Mouse (Mus musculus) spleen, postnatal 36 days (tissue): Measurements from ENCODE around the gene Cyp21a1.
"Not testable (repeated sequence)": the region's sequence is repeated elsewhere in the genome, so short reads cannot be mapped to it uniquely, and the experiment has no call there.

Source experiments
- DNase-seq, 2 experiments: peaks; one replicate each; pipeline ENCODE4 v3.0.0; 2022; ENCODE audit warnings: low spot score in 2 of 2, mixed read lengths in 1 of 2

Gene Cyp21a1

GRCm38 (mm10) chr17:34804301-34804700, at the start of gene Cyp21a1:
Gene Cyp21a1, minus strand, starts transcription at chr17:34804561.
- DNase-seq: not testable (repeated sequence)

GRCm38 (mm10) chr17:34853511-34853910, 49.1 kb upstream of the Cyp21a1 start:
- DNase-seq: no peak

DNA sequence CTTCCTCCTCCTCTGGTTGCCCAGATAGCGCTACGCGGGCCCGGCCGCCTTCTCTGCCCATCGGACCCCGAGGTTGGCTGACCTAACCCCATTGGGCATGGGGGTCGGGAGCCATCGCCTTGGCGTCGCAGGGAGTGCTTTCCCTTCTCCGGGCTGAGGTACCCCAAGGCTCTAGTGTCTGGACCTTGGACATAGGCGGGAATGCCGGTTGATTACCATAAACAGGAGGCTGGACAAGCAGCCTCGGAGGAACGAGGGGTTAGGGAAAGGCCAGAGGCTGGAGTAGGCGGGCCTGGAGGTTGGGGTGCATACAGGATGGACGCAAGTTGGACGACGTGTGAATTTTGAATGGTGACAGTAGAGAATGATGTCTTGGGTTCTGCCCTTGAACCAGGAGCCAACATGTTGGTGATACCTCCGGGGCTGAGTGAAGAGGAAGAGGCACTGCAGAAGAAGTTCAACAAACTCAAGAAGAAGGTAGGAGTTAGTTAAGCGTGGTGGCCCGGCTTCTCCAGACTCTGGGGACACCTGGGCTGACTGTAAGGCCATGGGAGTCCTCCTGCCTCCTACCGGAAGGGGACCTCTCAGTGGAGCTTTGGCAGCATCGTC, 46.3 kb upstream of the Cyp21a1 start:
- no peak for DNase-seq

GRCm38 (mm10) chr17:34849722-34850516, 45.6 kb upstream of the Cyp21a1 start, which contains the start of the genes Skiv2l and Nelfe:
Gene Skiv2l, minus strand, starts transcription at chr17:34850210.
Gene Nelfe, plus strand, starts transcription at chr17:34850391.
- peak; percentile 97 to 98 for DNase-seq

GRCm38 (mm10) chr17:34847615-34848014, 43.3 kb upstream of the Cyp21a1 start:
- no peak for DNase-seq

GRCm38 (mm10) chr17:34847192-34847591, 42.8 kb upstream of the Cyp21a1 start:
- no peak for DNase-seq

DNA sequence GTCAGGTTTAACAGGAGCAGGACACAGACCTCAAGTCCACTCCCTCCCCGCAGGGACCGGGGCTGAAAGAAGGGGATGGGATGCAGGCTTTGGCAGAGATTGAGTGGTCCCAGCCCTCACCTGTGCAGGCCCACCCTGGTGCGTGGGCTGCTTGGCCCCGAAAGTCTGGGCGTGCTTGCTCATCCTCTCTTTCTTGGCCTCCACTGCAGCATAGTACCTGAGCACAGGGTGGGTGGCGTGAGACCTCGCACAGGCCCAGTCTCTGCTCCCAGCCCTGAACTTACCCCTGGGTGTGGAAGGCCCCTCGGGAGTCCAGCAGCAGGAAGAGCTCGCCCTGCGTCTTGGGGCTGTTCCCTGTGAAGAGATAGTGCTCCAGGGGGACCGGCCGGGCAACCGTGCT, 40.5 kb upstream of the Cyp21a1 start:
- no peak for DNase-seq

DNA sequence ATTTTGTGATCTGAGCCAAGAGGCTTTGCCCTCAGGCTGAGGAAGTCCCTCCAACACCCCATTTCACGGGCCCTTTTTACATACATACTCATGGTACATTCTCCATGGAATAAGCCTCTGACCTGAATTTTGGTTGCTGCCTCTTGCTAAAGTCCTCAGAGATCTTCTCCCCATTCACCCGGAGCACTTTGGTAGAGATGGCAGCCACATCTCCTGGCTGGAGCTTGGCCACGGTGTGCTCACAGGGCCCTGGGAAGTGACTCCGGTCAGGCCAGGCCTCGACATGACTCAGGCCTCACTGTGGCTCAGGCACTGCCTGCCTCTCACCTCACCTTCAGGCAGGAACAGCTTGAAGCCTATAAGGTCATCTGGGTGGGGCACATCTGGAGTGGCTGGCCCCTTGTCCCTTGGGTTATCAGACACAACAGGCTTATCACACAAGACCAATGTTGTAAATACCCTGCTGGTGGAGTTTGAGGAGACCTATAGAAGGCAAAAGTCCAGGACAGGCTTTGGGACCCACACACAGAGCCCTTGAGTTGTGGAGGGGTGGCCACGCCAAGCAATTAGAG, 36.5 kb upstream of the Cyp21a1 start:
- DNase-seq: no peak

- DNase-seq: no peak
Measured at GRCm38 (mm10) chr17:34838785-34839184, 34.4 kb upstream of the Cyp21a1 start.

DNA sequence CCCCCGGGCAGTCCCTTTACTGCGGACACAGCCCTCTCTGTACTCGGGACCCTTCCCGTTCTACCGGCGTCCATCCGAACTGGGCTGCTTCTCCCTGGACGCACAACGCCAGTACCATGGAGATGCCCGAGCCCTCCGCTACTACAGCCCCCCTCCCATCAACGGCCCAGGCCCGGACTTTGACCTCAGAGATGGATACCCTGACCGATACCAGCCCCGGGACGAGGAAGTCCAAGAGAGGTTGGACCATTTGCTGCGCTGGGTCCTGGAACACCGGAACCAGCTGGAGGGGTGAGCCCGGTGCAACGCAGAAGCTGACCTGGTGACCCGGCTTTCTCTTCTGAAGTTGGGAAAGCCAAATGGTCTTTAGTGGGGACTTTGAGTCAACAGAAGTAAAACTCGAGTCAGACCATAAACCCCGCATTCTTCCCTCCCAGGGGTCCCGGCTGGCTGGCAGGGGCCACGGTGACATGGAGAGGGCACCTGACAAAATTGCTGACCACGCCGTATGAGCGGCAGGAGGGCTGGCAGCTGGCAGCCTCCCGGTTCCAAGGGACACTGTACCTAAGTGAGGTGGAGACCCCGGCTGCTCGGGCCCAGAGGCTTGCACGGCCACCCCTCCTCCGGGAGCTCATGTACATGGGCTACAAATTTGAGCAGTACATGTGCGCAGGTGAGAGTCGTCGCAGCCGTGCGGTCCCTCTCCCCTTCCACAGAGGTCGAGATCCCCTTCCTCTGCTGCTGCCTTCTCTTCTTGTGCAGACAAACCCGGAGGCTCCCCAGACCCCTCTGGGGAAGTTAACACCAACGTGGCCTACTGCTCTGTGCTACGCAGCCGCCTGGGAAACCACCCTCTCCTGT, 33.3 kb upstream of the Cyp21a1 start:
- DNase-seq: no peak

DNA sequence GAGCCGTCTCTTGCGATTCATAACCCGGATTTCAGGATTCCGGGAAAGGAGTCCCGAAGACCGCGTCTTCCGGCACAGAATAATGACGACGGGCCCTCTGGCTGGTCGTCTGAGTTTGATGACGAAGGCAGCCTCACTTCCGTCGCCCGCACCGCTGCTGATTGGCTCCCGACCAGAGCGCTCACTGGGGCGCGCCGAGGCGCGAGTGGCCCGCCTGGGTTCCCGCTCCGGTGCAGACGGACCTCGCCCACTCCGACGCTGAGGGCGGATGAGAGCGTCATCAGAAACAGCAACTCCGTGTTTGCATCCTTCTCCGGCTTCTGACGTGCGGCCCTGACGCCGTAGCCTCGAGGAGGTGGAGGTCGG, 32.5 kb upstream of the Cyp21a1 start, which contains the start of the genes Stk19 and Dxo:
Gene Stk19 (minus strand): TSS at position 90 of the 366 bp plus-strand sequence.
Gene Dxo (plus strand): TSS at position 164 of the 366 bp plus-strand sequence.
- DNase-seq: peak; percentile 93 to 94

GRCm38 (mm10) chr17:34836155-34836855, 31.9 kb upstream of the Cyp21a1 start:
- DNase-seq: no peak

GRCm38 (mm10) chr17:34830776-34831175, 26.4 kb upstream of the Cyp21a1 start:
- not testable (repeated sequence) for DNase-seq

GRCm38 (mm10) chr17:34814818-34815370, 10.5 kb upstream of the Cyp21a1 start:
- DNase-seq: no peak

GRCm38 (mm10) chr17:34813747-34814146, 9.4 kb upstream of the Cyp21a1 start:
- not testable (repeated sequence) for DNase-seq

DNA sequence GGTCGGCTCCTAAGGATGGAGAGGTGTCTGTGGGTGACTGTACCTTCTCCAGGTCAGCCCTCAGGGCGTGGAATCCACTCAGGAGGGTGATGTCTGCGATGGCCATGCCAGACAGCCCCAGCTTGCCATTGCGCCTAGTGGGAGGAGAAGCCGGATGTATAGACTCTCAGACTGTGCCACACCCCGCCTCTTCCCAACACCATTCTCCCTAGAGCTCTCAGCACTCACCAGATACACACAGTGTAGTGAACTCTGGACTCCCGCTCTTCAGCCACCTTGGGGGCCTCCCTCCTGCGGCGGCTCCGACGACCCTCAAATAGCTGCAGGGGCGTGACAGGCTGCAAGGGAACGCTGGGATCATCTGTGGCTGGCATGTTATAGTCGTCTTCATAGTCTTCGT, 6.9 kb upstream of the Cyp21a1 start:
- DNase-seq: no peak

- not testable (repeated sequence) for DNase-seq
Measured at GRCm38 (mm10) chr17:34810811-34811210, 6.5 kb upstream of the Cyp21a1 start.

- not testable (repeated sequence) for DNase-seq
Measured at GRCm38 (mm10) chr17:34810411-34810810, 6.0 kb upstream of the Cyp21a1 start.

DNA sequence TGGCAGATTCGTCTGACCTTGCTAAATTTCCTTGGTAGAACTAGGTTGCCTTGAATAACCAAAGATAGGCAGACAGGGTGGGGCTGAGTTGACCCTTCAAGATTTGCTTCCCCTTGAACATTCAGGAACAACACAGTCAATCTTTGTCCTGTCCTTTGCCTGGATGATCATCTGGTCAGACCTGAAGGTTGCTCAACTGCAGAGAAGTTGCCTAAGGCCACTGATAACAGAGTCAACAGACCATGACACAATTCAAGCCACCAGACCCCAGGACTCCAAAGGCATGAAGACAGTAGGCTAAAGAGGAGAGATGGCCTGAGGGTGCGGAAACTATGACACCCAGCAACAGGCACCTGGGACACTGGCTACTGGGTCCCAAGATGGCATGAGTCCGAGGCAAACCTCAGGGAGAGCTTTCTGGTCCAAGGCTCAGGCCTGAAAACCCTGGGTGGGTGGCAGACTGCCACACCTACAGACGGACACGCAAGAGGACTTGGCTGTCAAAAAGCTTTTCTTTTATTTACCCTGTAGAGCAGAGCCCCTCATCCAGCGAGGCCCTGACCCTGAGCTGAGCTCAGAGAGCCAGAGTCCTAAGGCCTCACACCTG, 4.3 kb upstream of the Cyp21a1 start:
- DNase-seq: no peak

DNA sequence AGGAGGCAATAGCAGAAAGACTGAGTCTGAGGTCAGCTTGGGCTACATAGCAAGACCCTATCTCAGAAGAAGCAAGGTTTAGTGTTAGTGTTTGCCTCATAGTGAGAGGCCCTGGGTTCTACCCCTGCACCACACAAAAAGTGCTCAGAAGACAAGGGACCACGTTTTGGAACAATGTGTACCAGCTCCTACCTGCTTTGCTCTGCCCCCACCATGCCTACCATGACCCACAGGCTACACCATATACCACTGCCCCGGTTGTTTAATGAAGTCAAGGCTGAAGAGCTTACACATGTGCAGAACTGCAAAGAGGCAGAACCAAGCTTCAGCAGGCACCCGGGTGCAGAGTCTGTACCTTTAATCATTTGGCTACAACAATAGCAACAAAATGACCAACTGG, 2.8 kb upstream of the Cyp21a1 start:
- no peak for DNase-seq
